Mouse (Mus musculus): ENCODE results near the gene Tnfaip6. TPM values are rescaled to one million over a fixed set of nuclear protein-coding genes. Genes with fewer than 3 reads are reported as not detected.
"Not testable (repeated sequence)": the region's sequence is repeated elsewhere in the genome, so short reads cannot be mapped to it uniquely, and the experiment has no call there.

The Tnfaip6 gene
- total RNA-seq (2021) = under 1 TPM; 0.75 to 0.98 TPM

DNA sequence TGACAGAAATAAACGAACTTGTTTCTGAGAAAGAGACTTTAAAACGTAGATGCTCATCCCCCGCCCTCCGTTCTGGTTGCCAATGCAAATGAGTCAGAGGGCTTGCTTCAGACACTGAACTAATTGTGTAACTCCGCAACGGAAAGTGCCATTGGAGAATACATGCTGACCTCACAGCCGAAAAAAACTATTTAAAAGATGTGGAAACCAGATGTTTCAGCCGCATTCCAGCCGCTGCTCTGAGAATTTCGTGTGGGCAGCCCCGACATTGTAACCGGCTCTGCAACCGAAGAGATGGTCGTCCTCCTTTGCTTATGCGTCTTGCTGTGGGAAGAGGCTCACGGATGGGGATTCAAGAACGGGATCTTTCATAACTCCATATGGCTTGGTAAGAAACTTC lies at the start of gene Tnfaip6:
Tnfaip6 (plus strand) TSS at position 128 of the 400 bp plus-strand sequence.
- intact Hi-C loops (cut with DNase I) = no loop called here
- DNase-seq (ENCODE audit: low spot score) = peak; percentile 65

DNA sequence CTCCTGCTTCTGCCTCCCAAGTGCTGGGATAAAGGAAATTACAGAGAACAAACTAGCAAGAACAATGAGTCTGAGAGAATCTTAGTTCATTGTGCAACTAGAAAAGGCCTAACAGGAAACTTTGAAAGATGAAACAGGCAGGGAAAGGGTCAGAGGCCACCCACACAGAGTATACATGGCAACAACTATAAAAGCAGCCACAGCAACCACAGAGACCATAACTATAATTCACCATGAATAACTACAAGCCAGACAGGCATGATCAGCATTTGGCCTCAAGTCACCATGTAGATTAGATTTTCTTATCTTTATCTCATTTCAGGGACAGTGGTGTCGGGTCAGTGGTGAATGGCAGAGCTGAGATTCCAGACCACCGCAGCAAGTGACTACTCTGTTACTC lies 48.2 kb upstream of the Tnfaip6 start:
- DNase-seq (ENCODE audit: low spot score) = no peak
- intact Hi-C loops (cut with DNase I) = no loop called here

DNA sequence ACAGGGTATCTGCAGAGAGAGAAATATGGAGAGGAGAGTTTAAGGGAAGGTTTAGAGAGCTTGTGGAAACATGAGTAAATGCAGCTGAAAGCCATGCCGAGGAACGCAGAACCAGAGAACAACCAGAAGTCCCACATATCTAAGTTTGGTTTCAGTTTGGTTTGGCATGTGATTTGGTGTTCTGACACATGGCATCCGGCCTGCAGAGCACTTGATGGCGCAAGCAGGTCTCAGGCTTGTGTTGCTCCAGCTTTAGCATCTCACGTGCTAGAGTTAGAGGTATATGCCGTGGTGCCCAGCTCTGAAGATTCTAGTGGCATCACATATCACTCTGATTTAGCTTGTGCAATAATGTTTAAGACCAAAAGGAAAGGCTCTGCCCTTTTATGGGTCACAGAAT lies 46.4 kb upstream of the Tnfaip6 start:
- no peak for DNase-seq (ENCODE audit: low spot score)
- intact Hi-C loops (cut with DNase I) = no loop called here

DNA sequence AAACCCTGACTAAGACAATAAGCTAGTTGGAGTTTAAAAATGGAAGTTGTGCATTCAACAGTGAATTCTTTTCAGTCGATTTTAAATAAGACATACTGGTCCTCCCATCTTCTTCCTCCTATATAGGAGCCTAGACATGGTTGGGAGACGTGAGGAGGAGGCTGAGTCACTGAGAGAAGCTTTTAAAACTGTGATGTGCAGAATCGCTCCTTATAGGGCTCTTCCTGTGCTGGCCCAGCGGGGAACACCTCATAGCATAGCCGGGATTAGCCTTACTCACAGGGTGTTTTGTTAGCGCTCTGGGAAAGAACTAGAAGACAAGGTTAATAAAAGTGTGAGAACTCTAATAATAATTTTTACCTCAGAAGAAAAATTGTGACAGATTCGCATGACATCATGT lies 37.8 kb upstream of the Tnfaip6 start:
- DNase-seq (ENCODE audit: low spot score) = no peak
- intact Hi-C loops (cut with DNase I) = no loop called here

DNA sequence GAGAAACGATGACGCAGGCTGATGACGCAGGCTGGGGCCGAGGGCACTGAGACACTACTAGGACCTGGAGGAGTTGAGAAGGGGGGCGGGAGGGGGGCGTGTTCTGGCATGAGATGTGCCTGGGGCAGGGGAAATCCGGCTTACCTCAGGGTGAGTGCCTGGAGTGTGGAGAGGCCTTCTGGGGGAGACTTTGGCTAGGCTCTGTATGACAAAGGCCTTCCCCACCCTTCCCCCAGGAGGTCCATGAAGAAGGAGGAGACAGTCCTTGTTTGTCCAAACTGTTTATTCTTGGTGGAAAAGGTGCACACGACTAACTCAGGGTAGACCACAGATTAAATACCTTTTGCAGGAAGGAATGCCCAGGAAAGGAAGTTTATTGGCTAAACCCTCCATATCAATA lies 36.3 kb upstream of the Tnfaip6 start:
- intact Hi-C loops (cut with DNase I) = no loop called here
- no peak for DNase-seq (ENCODE audit: low spot score)

DNA sequence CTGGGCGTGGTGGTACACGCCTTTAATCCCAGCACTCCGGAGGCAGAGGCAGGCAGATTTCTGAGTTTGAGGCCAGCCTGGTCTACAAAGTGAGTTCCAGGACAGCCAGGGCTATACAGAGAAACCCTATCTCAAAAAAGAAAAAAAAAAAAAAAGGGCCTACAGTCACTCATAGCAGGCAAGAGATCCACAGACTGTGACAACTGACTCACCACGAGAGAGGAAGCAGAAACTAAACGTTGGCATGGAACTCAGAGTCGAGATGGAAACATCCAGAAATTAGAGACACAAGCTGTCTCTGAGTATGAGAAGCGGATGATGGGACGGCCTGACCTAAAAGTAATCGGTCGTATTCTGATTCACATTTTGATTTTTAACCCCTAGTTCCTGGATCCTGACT lies 35.5 kb upstream of the Tnfaip6 start:
- DNase-seq (ENCODE audit: low spot score); intact Hi-C loops (cut with DNase I): not testable (repeated sequence)

DNA sequence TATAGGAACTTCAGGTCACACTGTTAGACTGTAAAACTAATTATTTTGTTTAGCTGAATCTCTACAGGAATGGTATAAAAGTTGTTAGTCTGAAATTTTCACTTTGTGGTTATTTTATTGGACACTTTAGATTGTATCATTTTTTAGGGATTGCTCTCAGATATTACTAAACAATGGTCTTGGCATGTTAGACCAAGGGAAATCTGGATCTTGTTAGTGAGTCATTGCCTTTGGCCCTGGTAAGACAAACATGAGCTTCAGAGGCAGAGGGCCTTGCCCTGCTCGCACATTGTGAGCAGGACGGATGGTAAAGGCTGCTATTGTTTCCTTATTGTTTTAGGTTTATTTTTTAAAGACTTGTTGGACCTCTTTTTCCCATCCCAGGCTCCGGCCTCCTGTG lies 31.4 kb upstream of the Tnfaip6 start:
- DNase-seq (ENCODE audit: low spot score) = no peak
- intact Hi-C loops (cut with DNase I) = no loop called here

DNA sequence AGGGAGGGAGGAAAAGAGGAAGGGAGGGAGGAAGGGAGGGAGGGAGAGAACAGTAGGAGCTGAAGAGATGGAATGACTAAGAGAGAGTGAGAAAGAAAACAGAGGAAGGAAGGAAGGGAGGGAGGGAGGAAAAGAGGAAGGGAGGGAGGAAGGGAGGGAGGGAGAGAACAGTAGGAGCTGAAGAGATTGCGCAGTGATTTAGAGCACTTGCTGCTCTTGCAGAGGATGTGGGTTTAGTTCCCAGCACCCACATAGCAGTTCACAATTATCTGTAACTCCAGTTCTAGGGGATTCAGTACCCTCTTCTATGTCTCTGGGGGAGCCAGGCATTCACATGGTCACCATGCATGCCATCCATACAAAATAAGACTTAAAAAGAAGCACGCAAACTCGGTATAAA lies 26.0 kb upstream of the Tnfaip6 start:
- intact Hi-C loops (cut with DNase I); DNase-seq (ENCODE audit: low spot score): not testable (repeated sequence)

DNA sequence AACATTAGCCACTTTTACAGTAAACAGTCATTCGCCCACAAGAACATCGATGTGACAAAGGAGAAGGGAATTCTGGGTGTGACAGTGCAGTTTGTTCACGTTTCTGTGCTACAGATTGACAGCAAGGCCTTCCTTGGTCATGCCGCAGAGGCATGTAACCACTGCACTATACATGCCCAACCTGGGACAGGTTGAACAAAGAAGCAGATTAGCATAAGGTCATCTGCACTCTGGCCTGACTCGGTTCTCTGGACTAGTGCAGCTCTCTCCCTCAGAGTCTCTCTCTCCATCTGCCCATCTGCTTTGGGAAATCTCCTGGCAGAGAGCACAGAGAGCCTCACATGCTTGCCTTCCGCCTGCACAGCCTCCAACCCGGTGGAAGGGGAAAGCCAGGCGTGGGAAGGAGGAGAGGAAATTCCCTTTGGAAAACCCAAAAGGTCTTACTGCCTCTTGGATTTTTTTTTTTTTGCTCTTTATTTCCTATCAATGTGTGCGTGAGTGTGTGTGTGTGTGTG lies 24.4 kb upstream of the Tnfaip6 start:
- intact Hi-C loops (cut with DNase I) = no loop called here
- DNase-seq (ENCODE audit: low spot score) = no peak

DNA sequence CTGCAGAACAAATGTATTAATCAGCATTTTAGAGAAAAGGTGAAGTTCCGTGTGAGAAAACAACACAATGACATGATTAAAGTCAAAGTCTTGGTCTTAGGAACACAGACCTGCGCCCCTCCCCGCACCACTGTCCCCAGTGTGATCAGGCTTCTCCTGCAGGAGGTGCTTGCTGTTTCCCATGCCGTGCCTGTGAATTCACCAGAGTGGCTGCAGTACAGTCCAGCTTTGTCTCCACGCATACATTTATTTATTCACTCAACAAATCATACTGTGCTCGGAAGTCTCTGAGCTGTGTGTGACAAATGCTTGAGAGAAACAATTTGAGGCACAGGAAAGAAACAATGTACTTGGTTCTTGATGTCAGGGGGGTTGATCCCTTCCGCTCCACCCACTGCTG lies 21.4 kb upstream of the Tnfaip6 start:
- intact Hi-C loops (cut with DNase I) = no loop called here
- DNase-seq (ENCODE audit: low spot score) = no peak

DNA sequence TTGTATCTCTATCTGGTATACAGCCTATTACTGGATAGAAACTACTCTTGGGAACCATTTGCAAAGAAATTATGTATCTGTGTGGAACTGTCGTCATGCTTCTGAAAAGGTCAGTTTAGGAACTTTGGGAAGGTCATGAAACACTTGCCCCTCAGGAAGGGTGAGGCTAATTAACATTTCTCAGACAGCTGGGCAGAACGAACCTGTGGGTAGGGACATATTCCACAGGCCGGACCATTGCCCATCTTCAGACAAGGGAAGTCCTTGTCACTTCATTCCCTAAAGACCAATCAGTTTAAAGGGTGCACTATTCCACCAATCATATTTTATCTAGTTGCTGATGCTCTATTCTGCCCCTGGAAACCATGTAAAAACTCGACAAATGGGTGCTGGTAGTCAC lies 10.7 kb upstream of the Tnfaip6 start:
- intact Hi-C loops (cut with DNase I) = no loop called here
- no peak for DNase-seq (ENCODE audit: low spot score)

DNA sequence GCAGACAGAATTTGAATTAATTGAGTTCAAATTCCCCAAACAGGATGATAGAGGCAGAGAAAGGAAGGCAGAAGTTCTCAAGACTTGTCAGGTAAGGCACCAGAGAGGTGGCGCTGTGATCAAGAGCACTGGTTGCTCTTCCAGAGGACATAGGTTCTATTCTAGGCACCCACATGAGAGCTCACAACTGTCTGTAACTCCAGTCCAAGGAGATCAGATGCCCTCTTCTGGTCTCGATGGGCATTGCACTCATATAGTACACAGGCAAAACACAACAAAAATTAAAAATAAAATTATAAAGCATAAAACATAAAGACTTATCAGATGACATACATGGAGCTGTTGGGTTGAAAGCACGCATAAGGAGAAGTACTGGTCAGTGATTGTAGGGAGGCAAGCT lies 8.4 kb upstream of the Tnfaip6 start:
- intact Hi-C loops (cut with DNase I) = no loop called here
- DNase-seq (ENCODE audit: low spot score) = no peak

DNA sequence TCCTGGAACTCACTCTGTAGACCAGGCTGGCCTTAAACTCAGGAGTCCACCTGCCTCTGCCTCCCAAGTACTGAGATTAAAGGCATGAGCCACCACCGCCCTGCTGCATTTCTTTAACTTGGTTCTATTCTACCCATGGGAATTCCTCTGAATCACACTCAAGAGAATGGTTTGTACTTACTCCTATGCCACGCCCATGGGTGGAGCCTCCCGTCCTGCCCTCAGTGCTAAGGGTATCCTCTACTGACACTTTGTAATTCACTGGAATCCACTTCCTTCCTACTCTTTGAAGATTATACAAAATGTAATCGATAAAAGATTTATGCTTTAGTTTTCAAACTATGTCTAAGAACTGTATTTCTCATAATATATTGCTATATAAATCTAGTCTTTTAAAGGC lies 6.3 kb upstream of the Tnfaip6 start:
- no peak for DNase-seq (ENCODE audit: low spot score)
- intact Hi-C loops (cut with DNase I) = no loop called here

DNA sequence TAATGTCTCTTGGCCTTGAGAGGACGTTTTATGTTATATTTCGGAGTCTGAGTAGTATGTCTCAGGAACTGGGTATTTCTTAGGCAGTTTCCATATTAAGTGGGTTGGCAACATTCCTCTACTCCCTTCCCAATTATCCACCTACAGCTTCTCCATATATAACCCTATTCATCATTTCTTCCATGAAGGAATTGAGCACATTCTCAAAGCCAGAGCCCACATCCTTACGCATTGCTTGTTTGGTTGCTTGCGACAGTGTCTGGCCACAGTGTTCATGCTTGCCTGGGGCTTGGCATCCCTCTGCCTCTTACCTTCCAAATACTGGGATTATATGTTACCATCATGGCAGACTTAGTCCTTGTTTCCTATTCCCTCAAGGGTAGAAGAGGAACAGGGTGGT lies 3.2 kb upstream of the Tnfaip6 start:
- no peak for DNase-seq (ENCODE audit: low spot score)
- intact Hi-C loops (cut with DNase I) = no loop called here

DNA sequence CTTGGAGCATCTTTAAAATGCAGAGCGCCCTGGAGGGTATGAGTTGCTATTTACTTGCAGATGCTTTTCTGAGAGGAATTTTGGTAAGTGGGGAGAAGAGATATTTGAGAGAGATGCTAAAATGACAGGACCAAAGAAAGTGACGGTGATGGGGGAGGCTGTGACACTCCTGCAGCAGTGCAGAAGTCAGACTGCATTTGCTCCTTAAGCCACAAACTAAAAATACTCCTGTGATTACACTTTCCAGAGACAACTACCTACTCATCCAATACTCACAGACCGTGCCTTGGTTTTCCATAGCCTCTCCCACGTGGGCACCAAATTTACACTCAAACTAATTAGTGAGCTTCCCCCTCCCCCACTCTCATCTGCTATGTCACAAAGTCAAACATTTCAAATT lies 2.7 kb upstream of the Tnfaip6 start:
- DNase-seq (ENCODE audit: low spot score) = no peak

DNA sequence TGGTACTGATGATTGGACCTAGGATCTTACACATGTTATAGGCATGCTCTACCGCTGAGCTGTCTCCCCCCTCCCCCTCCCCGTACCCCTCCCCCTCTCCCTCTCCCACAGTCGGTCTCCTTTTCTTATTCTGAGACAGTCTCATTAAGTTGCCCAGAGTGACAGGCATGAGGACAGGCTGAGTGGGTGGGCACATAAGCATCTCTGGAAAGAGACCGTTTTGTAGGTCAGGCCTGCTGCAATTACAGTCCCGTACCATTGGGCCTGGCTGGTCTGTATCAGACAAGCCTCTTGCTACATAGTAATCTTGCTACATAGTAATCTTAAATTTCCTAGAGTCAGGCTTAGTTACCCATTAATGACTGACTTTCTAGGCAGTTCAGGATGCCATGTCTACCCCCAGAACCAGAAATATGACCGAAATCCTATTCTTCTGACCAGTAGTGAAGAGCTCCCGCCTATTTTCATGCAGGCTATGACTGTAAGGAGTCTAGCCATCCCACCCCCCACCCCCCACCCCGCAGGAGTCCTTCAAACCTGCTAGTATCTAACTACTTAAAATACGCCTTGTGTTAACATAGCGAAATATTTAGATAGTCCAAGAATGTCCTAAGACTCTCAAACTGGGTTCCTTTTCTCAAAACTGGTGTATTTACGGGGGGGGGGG lies 747 bp upstream of the Tnfaip6 start:
- intact Hi-C loops (cut with DNase I) = no loop called here
- DNase-seq (ENCODE audit: low spot score) = no peak

More for the DNA sequence above, 2.7 kb upstream of the Tnfaip6 start:
- intact Hi-C loops (cut with DNase I) = no loop called here

DNA sequence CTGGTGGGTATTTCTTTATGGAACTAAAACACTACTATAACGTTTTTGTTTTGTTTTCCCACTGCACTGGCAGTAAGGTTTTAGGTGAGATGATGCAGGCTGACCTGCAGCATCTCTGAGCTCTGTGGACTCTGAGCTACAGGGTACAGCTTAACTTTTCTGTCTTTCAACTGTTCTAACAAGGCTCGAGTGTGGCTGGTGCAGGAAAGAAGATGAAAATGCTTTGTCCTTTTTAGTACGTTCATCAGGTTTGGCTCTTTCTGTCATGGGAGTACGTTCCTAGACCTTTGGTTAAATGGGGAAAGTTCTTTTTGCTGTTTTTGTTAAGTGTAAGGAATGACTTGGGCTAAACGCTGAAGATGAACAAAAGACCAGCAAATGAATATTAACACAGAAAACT lies 749 bp downstream of the Tnfaip6 start:
- no peak for DNase-seq (ENCODE audit: low spot score)
- intact Hi-C loops (cut with DNase I) = no loop called here

DNA sequence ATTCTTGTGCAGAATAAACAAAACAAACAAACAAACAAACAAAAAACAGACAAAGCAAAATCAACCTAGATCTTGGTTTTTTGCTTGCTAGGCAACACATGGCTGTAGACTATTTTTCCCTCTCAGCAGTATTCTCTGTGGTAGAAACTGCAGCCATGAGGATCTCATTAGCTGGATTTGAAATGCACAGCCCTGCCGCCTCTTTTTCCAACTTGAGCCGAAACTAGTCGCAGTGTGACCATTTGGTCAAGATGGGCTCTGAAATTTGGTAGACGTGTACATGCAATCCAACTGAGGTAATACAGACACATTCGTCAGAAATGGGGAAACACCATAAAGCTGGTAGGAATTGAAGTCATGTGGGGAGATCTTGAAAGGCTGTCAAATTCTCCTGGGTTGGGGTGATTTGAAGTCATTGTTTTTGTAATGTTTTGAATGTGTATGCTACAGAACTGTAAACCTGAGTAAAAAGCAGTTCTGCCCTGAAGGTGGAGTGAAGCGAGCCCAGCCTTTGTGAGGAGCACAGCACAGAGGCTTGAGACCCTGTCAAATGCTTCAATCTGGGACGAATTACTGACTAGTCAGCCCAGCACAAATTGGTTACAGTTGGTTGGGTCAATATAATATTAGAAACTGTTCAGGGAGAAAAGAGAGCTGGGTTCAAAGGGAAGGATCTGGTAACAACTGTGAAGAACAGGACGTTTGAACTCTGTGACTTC lies 1.4 kb downstream of the Tnfaip6 start:
- intact Hi-C loops (cut with DNase I) = no loop called here
- no peak for DNase-seq (ENCODE audit: low spot score)

DNA sequence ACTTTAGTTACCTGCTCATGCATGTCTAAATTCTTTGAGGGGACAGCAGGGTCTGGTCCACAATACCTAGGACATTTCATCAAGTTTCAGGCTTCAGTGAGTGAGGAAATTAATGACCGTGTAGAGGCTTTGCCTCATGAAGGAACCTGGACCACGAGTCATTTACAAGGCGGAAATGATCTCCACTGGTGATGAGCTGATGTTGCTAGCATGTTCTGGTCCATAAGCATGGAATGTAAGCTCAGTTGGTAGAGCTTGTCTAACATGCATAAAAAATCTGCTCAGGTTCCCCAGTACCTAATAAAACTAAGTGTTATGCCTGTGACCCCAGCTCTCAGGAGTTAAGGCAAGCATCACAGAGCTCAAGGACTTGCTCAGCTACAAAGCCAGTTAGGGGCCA lies 4.3 kb downstream of the Tnfaip6 start:
- intact Hi-C loops (cut with DNase I) = no loop called here
- DNase-seq (ENCODE audit: low spot score) = no peak

DNA sequence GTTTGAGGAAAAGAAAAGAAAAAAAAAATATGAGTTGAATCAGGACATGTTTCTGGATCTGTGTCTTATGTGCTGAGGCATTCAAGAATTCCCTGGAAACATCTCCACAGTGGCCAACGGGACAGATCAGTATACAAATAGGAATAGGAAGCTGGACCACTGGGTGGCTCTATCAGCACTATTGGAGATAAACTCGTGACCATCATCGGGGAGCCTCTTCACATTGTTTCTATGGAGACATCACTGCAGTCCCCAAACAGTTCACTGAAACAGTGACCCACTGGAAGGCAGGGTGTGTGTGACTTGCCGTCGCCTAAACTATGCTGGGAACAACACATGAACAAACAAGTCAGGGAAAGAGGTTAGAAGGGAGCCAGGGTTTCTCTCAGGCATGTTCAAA lies 4.9 kb downstream of the Tnfaip6 start:
- intact Hi-C loops (cut with DNase I) = no loop called here
- no peak for DNase-seq (ENCODE audit: low spot score)

DNA sequence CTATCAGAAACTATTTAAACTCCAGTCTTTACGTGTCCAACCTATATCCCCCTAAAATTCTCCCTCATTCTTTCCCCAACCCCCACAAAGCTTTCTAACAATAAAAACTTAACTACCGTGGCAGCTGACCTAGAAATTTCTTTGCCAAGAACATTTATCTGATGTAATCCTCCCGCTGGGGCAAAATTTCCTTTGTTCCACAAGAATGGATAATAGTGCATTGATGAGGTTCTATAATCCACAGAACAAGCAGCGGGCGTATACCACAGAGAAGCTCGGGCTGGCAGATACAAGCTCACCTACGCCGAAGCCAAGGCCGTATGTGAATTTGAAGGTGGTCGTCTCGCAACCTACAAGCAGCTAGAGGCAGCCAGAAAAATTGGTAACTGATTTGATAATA lies 5.7 kb downstream of the Tnfaip6 start:
- intact Hi-C loops (cut with DNase I) = no loop called here
- no peak for DNase-seq (ENCODE audit: low spot score)

DNA sequence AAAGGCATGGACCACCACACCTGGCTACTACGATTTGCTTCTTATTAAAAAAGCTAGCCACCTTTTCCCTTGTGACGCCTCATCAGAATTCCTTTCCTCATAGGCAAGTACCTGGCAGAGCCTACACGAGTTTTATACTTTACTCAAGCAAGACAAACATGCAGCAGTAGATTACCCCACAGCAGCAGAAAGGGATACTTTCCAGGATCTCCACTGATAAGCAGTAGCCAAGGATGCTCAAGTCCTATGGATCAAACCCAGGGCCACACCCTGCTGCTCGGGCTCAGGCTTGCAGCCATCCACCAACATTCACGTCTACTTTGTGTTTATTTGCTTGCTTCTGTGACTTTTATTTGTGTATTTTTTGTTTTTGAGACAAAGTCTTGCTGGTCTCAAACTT lies 8.2 kb downstream of the Tnfaip6 start:
- intact Hi-C loops (cut with DNase I) = no loop called here
- DNase-seq (ENCODE audit: low spot score) = no peak
